Mouse (Mus musculus) G1E (cell line): ENCODE measurements around the gene R3hdm2. TPM values are rescaled to one million over a fixed set of nuclear protein-coding genes. Genes with fewer than 3 reads are reported as not detected.
A peak's percentile ranks its signal among the peaks of the same experiment; 100 is the strongest.

Experiments
- ATAC-seq: 2 replicates; pipeline ENCODE4 v1.8.0; 2016; ENCODE audit warnings: mild to moderate bottlenecking; ENCODE audit not compliant: insufficient number of reproducible peaks, poor library complexity, low FRiP score, severe bottlenecking; ENCODE audit errors: extremely low read depth
- DNase-seq: peaks from one replicate; pipeline ENCODE4 v3.0.0; 2012; ENCODE audit warnings: low spot score
- H3K27me3 ChIP-seq: 2 replicates; pipeline ENCODE4 v1.6.1; 2012; ENCODE audit warnings: mild to moderate bottlenecking, low read length, inconsistent platforms; ENCODE audit not compliant: insufficient read depth
- H3K36me3 ChIP-seq: replicated peaks from 2 replicates; pipeline ENCODE3; 2012; ENCODE audit warnings: mild to moderate bottlenecking, inconsistent platforms
- H3K4me1 ChIP-seq: 2 replicates; pipeline ENCODE4 v1.6.1; 2012; ENCODE audit warnings: low read depth, low read length, inconsistent platforms, mixed read lengths; ENCODE audit not compliant: insufficient read depth
- H3K4me3 ChIP-seq: 2 replicates; pipeline ENCODE4 v1.5.1; 2012; ENCODE audit warnings: low read depth, mild to moderate bottlenecking, inconsistent platforms, low read length, moderate library complexity, mixed read lengths
- H3K9me3 ChIP-seq: replicated peaks from 2 replicates; pipeline ENCODE4 v1.6.1; 2012; ENCODE audit warnings: inconsistent platforms
- CTCF ChIP-seq: IDR thresholded peaks from 2 replicates; pipeline ENCODE4 v1.5.1; 2012; ENCODE audit warnings: low read depth, low read length, inconsistent platforms, mixed read lengths
- GATA1 ChIP-seq: IDR thresholded peaks from 2 replicates; pipeline ENCODE4 v1.6.1; 2012; ENCODE audit warnings: borderline replicate concordance, low read length, inconsistent platforms, mixed read lengths
- GATA2 ChIP-seq: IDR thresholded peaks from 2 replicates; pipeline ENCODE4 v1.6.1; 2012; ENCODE audit warnings: low read depth, low read length, inconsistent platforms, borderline replicate concordance
- POLR2AphosphoS5 ChIP-seq: IDR thresholded peaks from 2 replicates; pipeline ENCODE4 v1.6.1; 2012; ENCODE audit warnings: low read depth, low read length, inconsistent platforms; ENCODE audit not compliant: insufficient replicate concordance
- TAL1 ChIP-seq: conservative IDR thresholded peaks from 2 replicates; pipeline ENCODE4 v1.6.1; 2012; ENCODE audit warnings: low read depth, low read length, inconsistent platforms, mixed read lengths
- polyA plus RNA-seq: library from polyadenylated mRNA; stranded (reverse); fragments of >175 nt; gene quantifications from 2 replicates; pipeline ENCODE4 v1.2.3, GENCODE M21; 2012
- total RNA-seq, 2 experiments: library from RNA; stranded (forward) in 1 of 2; stranded (reverse) in 1 of 2; fragments of 200-1000 nt in 1 of 2; fragments of >200 nt in 1 of 2; fragmentation: Nextera tagmentation in 1 of 2; gene quantifications; 2 replicates each; pipeline ENCODE4 v1.2.3; 2014 to 2017

Gene R3hdm2
- total and polyA plus RNA-seq, 3 experiments, result 14.8 to 123 (median 97.4) TPM

DNA sequence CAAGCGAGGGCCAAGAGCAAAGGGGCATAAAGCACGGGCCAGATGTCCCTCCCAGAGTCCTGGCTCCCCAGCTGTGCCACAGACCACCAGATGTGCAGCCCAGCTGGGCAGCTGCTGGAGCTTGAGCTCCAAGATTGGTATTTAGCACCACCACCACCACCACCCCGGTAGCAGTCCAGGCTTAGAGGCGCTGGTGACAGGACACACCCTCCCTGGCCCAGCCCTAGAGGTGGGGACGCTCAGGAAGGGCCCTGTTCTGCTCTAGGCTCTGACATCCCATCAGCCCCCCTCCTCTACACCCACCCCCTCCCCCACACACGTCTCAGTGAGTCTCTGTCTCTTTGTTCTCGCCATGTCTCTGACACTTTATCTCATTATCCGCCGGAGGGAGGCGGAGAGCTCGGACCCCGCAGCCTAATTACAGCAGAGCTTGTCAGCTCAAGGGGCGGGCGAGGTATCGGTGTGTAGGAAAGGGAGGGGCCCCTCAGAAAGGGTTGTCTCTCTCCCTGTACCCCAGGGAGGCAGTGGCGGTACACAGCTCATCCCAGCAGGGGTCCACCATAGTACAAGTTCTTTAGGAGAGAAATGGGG, 133.5 kb downstream of the R3hdm2 start:
- ATAC-seq (peak; percentile 29), DNase-seq (peak; percentile 79)
- Histone ChIP-seq H3K27me3 (peaks cover 33% of the 10 kb centered on the region), H3K9me3 (no peaks in the 10 kb centered on the region), H3K4me1 (peaks cover 98% of the 10 kb centered on the region), H3K4me3 (peak overlapping the region; percentile 77), H3K36me3 (peaks cover 36% of the 10 kb centered on the region)
- no peak for TF ChIP-seq TAL1
- no peak for TF ChIP-seq GATA1

GRCm38 (mm10) chr10:127514111-127514698, 134.1 kb downstream of the R3hdm2 start:
- DNase-seq (no peak), ATAC-seq (no peak)
- Histone ChIP-seq H3K27me3 (peaks cover 31% of the 10 kb centered on the region), H3K9me3 (no peaks in the 10 kb centered on the region), H3K4me1 (peaks cover 99% of the 10 kb centered on the region), H3K36me3 (peaks cover 42% of the 10 kb centered on the region), H3K4me3 (peak overlapping the region; percentile 77)
- TF ChIP-seq TAL1, result no peak
- no peak for TF ChIP-seq GATA2
- no peak for TF ChIP-seq CTCF
- TF ChIP-seq GATA1, result no peak
- TF ChIP-seq POLR2AphosphoS5, result no peak

DNA sequence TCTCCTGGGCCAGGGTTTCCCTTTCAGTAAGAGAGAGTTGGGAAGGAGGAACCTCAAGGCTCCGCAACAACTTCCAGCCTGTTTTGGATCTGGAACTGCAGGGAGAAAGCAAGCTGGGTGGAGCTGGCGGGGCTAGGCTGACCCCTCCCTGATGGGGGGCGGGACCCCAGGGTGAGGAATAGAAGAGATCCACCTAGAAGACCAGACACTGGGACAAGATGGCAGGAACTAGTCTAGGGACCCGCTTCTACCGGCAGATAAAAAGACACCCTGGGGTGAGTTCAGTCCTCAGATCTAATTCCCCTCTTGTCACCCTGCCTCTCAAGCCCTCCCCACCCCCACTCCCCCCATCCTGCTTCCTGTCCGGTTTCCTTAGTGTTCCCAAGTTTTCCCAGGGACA, 134.6 kb downstream of the R3hdm2 start, which contains the start of gene Ndufa4l2:
TSS of gene Ndufa4l2 (plus strand) at position 204 of the 400 bp plus-strand sequence.
- no peak for ATAC-seq
- H3K4me1 ChIP-seq, result peaks cover 99% of the 10 kb centered on the region
- peak; percentile 70 for DNase-seq
- no peaks in the 10 kb centered on the region for H3K9me3 ChIP-seq
- peak within 1 kb of the TSS; percentile 77 for H3K4me3 ChIP-seq
- TF ChIP-seq GATA2 (no peak), POLR2AphosphoS5 (no peak), GATA1 (no peak), TAL1 (no peak)
- H3K27me3 ChIP-seq, result peaks cover 25% of the 10 kb centered on the region
- H3K36me3 ChIP-seq, result peaks cover 48% of the 10 kb centered on the region

- peak overlapping the region; percentile 77 for H3K4me3 ChIP-seq
- no peak for DNase-seq
- peaks cover 100% of the 10 kb centered on the region for H3K4me1 ChIP-seq
- H3K9me3 ChIP-seq, result no peaks in the 10 kb centered on the region
- H3K27me3 ChIP-seq, result peaks cover 18% of the 10 kb centered on the region
- ATAC-seq, result no peak
- TF ChIP-seq POLR2AphosphoS5 (peak; percentile 88), GATA1 (no peak)
- peaks cover 54% of the 10 kb centered on the region for H3K36me3 ChIP-seq
Observed at GRCm38 (mm10) chr10:127515271-127515982, 135.3 kb downstream of the R3hdm2 start.

GRCm38 (mm10) chr10:127515983-127516459, 135.9 kb downstream of the R3hdm2 start:
- no peak for ATAC-seq
- Histone ChIP-seq H3K27me3 (peaks cover 12% of the 10 kb centered on the region), H3K4me1 (peaks cover 100% of the 10 kb centered on the region), H3K9me3 (no peaks in the 10 kb centered on the region), H3K36me3 (peaks cover 60% of the 10 kb centered on the region), H3K4me3 (peak overlapping the region; percentile 77)
- TF ChIP-seq GATA2 (no peak), POLR2AphosphoS5 (no peak), TAL1 (no peak)
- DNase-seq, result no peak

GRCm38 (mm10) chr10:127516576-127517260, 136.6 kb downstream of the R3hdm2 start:
- Histone ChIP-seq H3K27me3 (peaks cover 5% of the 10 kb centered on the region), H3K36me3 (peaks cover 64% of the 10 kb centered on the region), H3K9me3 (no peaks in the 10 kb centered on the region), H3K4me1 (peaks cover 95% of the 10 kb centered on the region), H3K4me3 (peak overlapping the region; percentile 77)
- ATAC-seq (peak; percentile 45), DNase-seq (peak; percentile 92)
- TF ChIP-seq POLR2AphosphoS5 (peak; percentile 19; the same call in 1 of the 2 replicates), CTCF (no peak)
